Mouse (Mus musculus) E14TG2a.4 (cell line): ENCODE measurements around the gene Bst2.

Source experiments
- CTCF ChIP-seq: conservative IDR thresholded peaks from 2 replicates; pipeline ENCODE4 v1.5.1; 2014; ENCODE audit warnings: low read length
- NANOG ChIP-seq: IDR thresholded peaks from 2 replicates; pipeline ENCODE4 v1.6.1; 2014; ENCODE audit warnings: borderline replicate concordance, low read length, mixed read lengths
- POU5F1 ChIP-seq: IDR thresholded peaks from 2 replicates; pipeline ENCODE4 v1.6.1; 2014; ENCODE audit warnings: low read length, borderline replicate concordance

GRCm38 (mm10) chr8:71547590-71547989, 10.3 kb upstream of the Bst2 start:
- TF ChIP-seq CTCF, result no peak
- TF ChIP-seq POU5F1, result no peak
- TF ChIP-seq NANOG, result no peak
